ENCODE assay signal across 8 mouse cellular contexts in genomic region chr4:118988535-118988934, GRCm38 (mm10). TPM values are rescaled to one million over a fixed set of nuclear protein-coding genes. Genes with fewer than 3 reads are reported as not detected.
DNase-seq lines count a peak whose midpoint lies in the region; ATAC-seq lines count a peak whose summit lies in the region.

No protein-coding gene starts in this region.

- peak; percentile 27 to 76 for DNase-seq in adrenal gland, adult (ENCODE audit: inconsistent age in 2 of 2, low spot score in 1 of 2)
- no peak for DNase-seq in adrenal gland, postnatal 4 days (ENCODE audit: low spot score in 2 of 2)
- DNase-seq in layer of hippocampus, adult 11-12 months (ENCODE audit: low spot score) = peak; percentile 72
- no peak for DNase-seq in layer of hippocampus, adult 9-10 months (ENCODE audit: low spot score)
- peak; percentile 90 for DNase-seq in R1 (ENCODE audit: low read depth, low spot score)
- DNase-seq in hindlimb bud, embryonic 11.5 days (ENCODE audit: extremely low spot score, low read depth, low spot score) = peak; percentile 5
- peak; percentile 51 for DNase-seq in mesoderm, embryonic 11.5 days (ENCODE audit: low read depth, low spot score)

- ATAC-seq in megakaryocyte-erythroid progenitor cell, adult 5-6 weeks (replicated peaks; ENCODE audit: low FRiP score, low TSS enrichment, poor library complexity, severe bottlenecking) = no peak

RNA-seq across cellular contexts. Expression of gene Lao1, which starts 27.2 kb away (rescaled TPM):
- total RNA-seq in adrenal gland, postnatal 4 days (2021) = not detected
- total RNA-seq in megakaryocyte-erythroid progenitor cell, adult 5-6 weeks (2014; fragmentation: Nextera tagmentation) = not detected in 2 replicates
- total RNA-seq in megakaryocyte-erythroid progenitor cell, adult 5-6 weeks (2017) = not detected in 2 replicates

RNA-seq across cellular contexts. Expression of gene Olfr1328, which starts 50.1 kb away (rescaled TPM):
- not detected for total RNA-seq in adrenal gland, postnatal 4 days (2021)
- not detected in 2 replicates for total RNA-seq in megakaryocyte-erythroid progenitor cell, adult 5-6 weeks (2014; fragmentation: Nextera tagmentation)
- not detected in 2 replicates for total RNA-seq in megakaryocyte-erythroid progenitor cell, adult 5-6 weeks (2017)

Comparison
In these comparisons a context has a peak if more than half of its experiments do, and no peak if none do; other contexts are left out.
1. DNase-seq: peak in adrenal gland, adult (2 of 2), layer of hippocampus, adult 11-12 months (single experiment), R1 (single experiment), hindlimb bud, embryonic 11.5 days (single experiment) and mesoderm, embryonic 11.5 days (single experiment); none in adrenal gland, postnatal 4 days (0 of 2) and layer of hippocampus, adult 9-10 months (single experiment).